Mouse (Mus musculus) cerebellum, postnatal 36 days (tissue): ENCODE data around the gene Nub1.

Experiments
- DNase-seq, 2 experiments: peaks; one replicate each; pipeline ENCODE4 v3.0.0; 2021 to 2022; ENCODE audit warnings: mixed read lengths in 2 of 2

The Nub1 gene

DNA sequence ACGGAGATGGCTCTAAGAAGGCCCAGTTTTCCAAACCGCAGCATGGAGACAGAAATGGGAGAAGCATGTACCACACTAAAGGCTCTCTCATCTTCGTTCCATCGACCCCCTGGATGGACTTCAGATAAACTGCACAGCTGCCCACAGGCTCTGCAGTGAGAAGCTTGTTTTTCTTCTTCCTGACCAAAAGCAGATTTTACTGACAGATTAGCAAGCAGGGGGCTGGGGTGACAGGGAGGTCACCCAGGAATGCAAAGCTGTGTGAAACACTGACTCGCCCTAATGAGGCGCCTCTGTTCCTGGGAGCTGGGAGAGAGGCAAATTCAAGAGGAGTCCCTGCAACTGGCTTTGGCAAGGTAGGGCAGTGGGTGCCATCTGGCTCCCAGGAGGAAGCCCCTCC is 62.2 kb downstream of the Nub1 start:
- DNase-seq, result no peak

DNA sequence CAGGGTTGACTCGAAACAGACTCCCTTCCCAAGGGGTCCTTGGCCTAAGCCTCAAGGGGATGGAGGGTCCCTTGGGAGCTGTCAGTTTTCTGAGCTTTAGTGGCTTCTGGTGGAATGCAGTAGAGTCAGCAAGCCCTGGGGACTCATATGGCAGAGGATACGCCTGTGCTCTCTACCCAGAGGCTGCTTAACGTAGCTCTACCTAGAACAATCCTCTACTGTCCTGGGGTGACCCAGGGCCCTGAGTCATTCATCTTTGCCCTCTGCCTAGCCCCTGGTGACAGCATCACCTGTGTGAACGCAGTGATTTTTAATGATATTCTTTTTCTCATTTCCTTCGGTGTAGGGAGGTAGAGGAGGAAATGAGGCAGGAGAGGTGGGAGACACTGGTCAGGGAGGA is 64.4 kb downstream of the Nub1 start:
- DNase-seq, result no peak

DNA sequence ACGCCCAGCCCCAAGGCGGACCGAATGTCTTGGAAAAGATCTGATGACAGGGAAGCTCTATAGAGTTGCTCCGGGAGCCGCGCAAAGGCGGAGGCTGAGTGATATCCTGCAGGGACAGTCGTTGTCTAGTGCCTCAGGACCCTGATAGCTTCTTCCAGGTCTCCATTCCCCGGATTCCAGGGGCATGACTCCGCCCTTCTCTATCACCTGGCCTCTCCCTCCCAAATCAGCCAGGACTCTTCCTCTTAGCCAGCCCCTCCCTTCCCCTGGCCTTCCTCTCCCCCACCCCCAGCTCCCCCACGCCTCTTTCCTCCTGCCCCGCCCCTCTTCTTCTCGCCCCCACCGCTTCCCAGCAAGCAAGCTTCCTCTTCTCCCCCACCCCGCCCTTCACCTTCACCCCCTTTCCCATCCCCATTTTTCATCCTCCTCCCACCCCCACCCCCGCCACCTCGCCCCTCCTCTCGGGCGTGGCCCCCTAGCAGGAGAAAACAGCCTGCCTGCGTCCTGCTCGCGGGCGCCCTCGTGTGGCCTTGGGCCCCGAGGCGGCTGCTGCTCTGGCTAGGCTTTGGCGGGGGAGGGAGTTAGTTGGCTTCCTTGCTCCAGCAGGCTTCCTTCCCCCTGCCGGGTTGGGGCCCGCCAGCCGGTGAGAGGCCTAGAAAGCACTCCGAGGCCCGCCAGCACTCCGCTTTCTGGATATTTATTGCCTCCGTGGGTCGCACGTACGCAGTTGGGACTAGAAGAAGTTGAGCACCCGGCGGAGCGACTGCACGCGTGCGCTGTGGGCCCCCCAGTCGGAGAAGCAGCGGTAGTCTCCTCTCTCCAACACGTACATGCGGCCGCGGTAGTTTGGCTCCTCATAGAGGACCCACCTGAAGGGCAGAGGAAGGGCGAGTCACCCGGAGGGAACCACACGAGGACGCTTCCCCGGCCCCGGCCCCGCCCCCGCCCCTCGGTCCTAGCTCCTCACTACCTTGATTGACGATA is 65.3 kb downstream of the Nub1 start:
- DNase-seq, result peak; percentile 86 to 91

DNA sequence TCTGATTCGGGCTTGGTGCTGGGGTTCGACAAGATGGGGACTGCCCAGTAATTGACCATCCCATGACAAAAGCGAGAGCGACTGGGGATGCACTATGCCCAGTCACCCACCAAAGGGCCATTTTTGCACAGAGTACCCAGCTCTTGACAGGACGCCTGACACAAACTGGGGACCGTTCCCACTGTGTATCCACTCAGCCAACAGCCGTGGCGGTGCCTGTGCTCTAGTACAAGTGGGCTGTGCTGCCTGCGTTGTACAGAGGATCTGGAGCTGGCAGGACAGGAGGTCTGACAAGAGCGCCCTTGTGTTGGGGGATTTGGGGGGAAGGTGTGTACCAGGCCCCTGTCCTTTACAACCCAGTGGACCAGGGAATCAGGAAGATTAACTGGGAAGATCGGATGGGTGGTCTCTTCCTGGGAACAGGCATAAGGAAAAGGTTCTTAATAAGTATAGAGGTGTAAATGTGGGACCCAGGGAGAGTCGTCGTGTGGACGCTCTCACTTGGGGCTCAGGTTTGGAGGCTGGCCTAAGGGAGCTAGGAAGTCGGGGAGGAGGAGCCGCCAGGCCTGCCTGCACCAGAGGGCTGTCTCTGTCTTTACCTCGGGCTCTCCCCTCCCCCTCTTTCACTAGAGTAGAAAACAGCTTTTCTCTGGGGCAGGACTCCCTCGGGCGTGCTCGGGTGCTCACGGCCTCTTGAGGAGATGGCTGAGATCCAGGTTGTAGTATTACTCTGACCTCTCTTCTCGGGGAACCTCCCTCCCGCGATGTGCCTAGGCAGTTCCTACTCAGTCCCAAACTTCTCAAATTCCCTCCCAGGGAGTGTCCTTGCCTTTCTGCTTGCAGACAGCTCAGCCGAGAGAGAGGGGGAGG is 66.2 kb downstream of the Nub1 start:
- peak; percentile 32 to 34 for DNase-seq

DNA sequence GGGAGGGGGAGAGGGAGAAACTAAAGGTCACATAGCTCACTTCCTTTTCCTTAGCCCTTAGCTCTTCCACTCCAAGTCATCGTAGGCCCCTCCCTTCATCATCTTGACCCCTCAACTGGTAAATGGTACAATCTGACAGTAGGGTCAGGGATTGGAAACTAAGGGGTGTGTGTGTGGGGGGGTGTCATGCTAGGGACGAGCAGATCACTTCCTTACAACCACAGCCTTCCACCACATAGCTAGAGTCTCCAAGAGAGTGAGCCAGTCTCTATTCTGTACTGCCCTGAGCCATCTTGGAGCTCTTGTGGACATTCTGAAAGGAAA is 66.8 kb downstream of the Nub1 start:
- DNase-seq, result no peak

DNA sequence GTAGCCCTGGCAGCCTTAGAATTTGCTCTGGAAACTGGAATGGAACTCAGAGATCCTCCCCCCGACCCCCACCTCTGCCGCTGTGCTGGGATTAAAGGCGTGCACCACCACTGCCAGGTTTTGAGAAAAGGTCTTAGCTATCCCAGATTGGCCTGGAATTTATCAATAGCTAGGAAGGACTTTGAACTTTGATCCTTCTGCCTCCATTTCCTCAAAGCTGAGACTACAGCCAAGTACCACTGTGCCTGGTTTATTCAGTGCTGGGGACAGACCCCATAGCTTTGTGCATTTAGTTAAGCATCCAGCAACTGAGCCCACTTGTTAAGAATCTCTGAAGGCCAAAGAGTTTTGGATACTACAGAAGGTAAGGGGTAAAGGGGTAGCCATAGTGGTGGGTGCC is 71.6 kb downstream of the Nub1 start:
- no peak for DNase-seq

DNA sequence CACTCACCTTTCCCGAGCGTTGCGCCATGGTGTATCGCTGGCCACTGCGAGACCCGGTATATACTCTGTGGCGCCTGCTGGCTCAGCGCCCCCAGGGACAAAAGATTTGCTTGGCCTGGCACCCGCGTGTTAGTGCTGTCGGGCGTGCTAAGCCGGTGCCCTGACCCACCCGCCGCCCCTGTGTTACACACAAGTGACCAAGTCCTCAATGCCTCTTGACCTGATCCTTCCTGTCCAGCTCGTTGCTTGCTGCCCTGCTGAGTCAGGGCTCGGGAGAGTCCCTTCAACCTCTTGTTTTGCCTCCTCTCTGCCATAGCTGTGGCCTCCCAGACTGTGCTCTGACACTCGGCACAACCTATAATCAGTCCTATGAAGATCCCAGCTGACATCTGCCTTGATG is 72.5 kb downstream of the Nub1 start, which contains the start of gene Crygn:
Crygn (minus strand) TSS at position 193 of the 400 bp plus-strand sequence.
- DNase-seq, result no peak
